Mouse (Mus musculus): Measurements from ENCODE around the gene Tmem161a. TPM values are rescaled to one million over a fixed set of nuclear protein-coding genes. Genes with fewer than 3 reads are reported as not detected.

Gene Tmem161a
- total and polyA plus RNA-seq, 3 experiments: 48.5 to 73.6 (median 65.0) TPM

- H3K36me3 ChIP-seq (replicated peaks in 1 of 2; ENCODE audit: control insufficient read depth in 1 of 2, insufficient read depth in 1 of 2, low read length in 1 of 2): peaks cover 44 to 58% of the 10 kb centered on the region in 2 experiments
- H3K27ac ChIP-seq (ENCODE audit: insufficient read depth, low read depth): peak overlapping the region; percentile 98
- peak overlapping the region; percentile 40 to 69 (median 41) for H3K4me3 ChIP-seq (replicated peaks in 1 of 3; ENCODE audit: low read depth in 2 of 3, low read length in 2 of 3, poor library complexity in 1 of 3)
- dilution Hi-C loops (cut with MboI; ENCODE audit: extremely low pct_ligation_motif_present, extremely low pct_unique_long_range_greater_than_20kb, low sequenced_read_pairs): no loop called here
- peak; percentile 96 for DNase-seq (ENCODE audit: extremely low read depth)
- in situ Hi-C loops (cut with MboI; ENCODE audit: low pct_ligation_motif_present, low pct_unique_long_range_greater_than_20kb, low sequenced_read_pairs): no loop called here
- peaks cover 29 to 60% of the 10 kb centered on the region in 2 experiments for H3K4me1 ChIP-seq (ENCODE audit: control insufficient read depth in 1 of 2, insufficient read depth in 2 of 2)
- peak; percentile 78 for TF ChIP-seq ELF1 (IDR thresholded peaks at IDR 0.05; ENCODE audit: low read depth, low read length)
- TF ChIP-seq CTCF (conservative IDR thresholded peaks at IDR 0.05 in 1 of 2, IDR thresholded peaks at IDR 0.05 in 1 of 2; ENCODE audit: low read depth in 2 of 2, low read length in 2 of 2): peak in 1 of 2 experiments; percentile 21; a peak in 1 of 4 replicates
- no peak; the same call in 1 of the 2 replicates for TF ChIP-seq NELFE (IDR thresholded peaks at IDR 0.05; ENCODE audit: low read depth, low read length)
- TF ChIP-seq MEF2A (IDR thresholded peaks at IDR 0.05; ENCODE audit: borderline replicate concordance, low read depth, low read length): peak; percentile 90
- peak; percentile 87; the same call in 1 of the 2 replicates for TF ChIP-seq UBTF (IDR thresholded peaks at IDR 0.05; ENCODE audit: low read depth, low read length)
- peak; percentile 98 for TF ChIP-seq MAZ (IDR thresholded peaks at IDR 0.05; ENCODE audit: low read depth, low read length)
- TF ChIP-seq E2F4 (IDR thresholded peaks at IDR 0.05; ENCODE audit: insufficient replicate concordance, low read depth, low read length): peak; percentile 18; the same call in 1 of the 2 replicates
- TF ChIP-seq ETS1 (conservative IDR thresholded peaks at IDR 0.05; ENCODE audit: low read depth, low read length): peak; percentile 95
- peak; percentile 97 for TF ChIP-seq EP300 (IDR thresholded peaks at IDR 0.05; ENCODE audit: low read length)
- peak; percentile 81 for TF ChIP-seq TBP (conservative IDR thresholded peaks at IDR 0.05; ENCODE audit: low read depth, low read length)
- peak; percentile 81; the same call in 1 of the 2 replicates for TF ChIP-seq CHD1 (IDR thresholded peaks at IDR 0.05; ENCODE audit: low read depth, low read length)
- peak; percentile 67 for TF ChIP-seq HCFC1 (IDR thresholded peaks at IDR 0.05; ENCODE audit: low read depth, low read length)
- TF ChIP-seq JUND (conservative IDR thresholded peaks at IDR 0.05; ENCODE audit: low read depth, low read length): no peak
- TF ChIP-seq CHD2 (IDR thresholded peaks at IDR 0.05; ENCODE audit: low read length): peak; percentile 81
- TF ChIP-seq RAD21 (IDR thresholded peaks at IDR 0.05; ENCODE audit: low read depth, low read length): no peak; the same call in 1 of the 2 replicates
- TF ChIP-seq MYC (IDR thresholded peaks at IDR 0.05; ENCODE audit: low read depth, low read length): peak; percentile 97; the same call in 1 of the 2 replicates
- no peak for TF ChIP-seq USF1 (IDR thresholded peaks at IDR 0.05; ENCODE audit: low read depth, low read length)
- TF ChIP-seq MAFK (IDR thresholded peaks at IDR 0.05; ENCODE audit: insufficient replicate concordance, low read length): peak; percentile 55
- no peak for TF ChIP-seq ZKSCAN1 (IDR thresholded peaks at IDR 0.05; ENCODE audit: borderline replicate concordance, low read depth, low read length)
- TF ChIP-seq BHLHE40 (IDR thresholded peaks at IDR 0.05; ENCODE audit: low read depth, low read length): peak; percentile 99
- TF ChIP-seq POLR2AphosphoS2 (IDR thresholded peaks at IDR 0.05; ENCODE audit: low read depth, low read length): peak; percentile 35; the same call in 1 of the 2 replicates
- TF ChIP-seq MAX (IDR thresholded peaks at IDR 0.05; ENCODE audit: low read length): peak; percentile 97
- peak; percentile 10; the same call in 1 of the 2 replicates for TF ChIP-seq JUN (IDR thresholded peaks at IDR 0.05; ENCODE audit: insufficient read depth, low read depth, low read length)
- TF ChIP-seq USF2 (conservative IDR thresholded peaks at IDR 0.05; ENCODE audit: low read depth, low read length): no peak
- TF ChIP-seq MXI1 (IDR thresholded peaks at IDR 0.05; ENCODE audit: low read depth, low read length): peak; percentile 81
- peak; percentile 98 for TF ChIP-seq IRF4 (IDR thresholded peaks at IDR 0.05; ENCODE audit: low read depth, low read length)
- TF ChIP-seq NRF1 (IDR thresholded peaks at IDR 0.05; ENCODE audit: low read depth, low read length): peak; percentile 40; the same call in 1 of the 2 replicates
- no peak; the same call in 1 of the 2 replicates for TF ChIP-seq ZC3H11A (IDR thresholded peaks at IDR 0.05; ENCODE audit: low read depth, low read length)
- TF ChIP-seq SMC3 (IDR thresholded peaks at IDR 0.05; ENCODE audit: low read depth, low read length): peak; percentile 16; the same call in 1 of the 2 replicates
- no peak for TF ChIP-seq PAX5 (IDR thresholded peaks at IDR 0.05; ENCODE audit: low read length)
- TF ChIP-seq SIN3A (IDR thresholded peaks at IDR 0.05; ENCODE audit: low read length): peak; percentile 90
- no peak for TF ChIP-seq GABPA (IDR thresholded peaks at IDR 0.05; ENCODE audit: insufficient replicate concordance, low read depth, low read length)
- TF ChIP-seq POLR2A (IDR thresholded peaks at IDR 0.05; ENCODE audit: low read depth, low read length): peak; percentile 81
- TF ChIP-seq ZMIZ1 (IDR thresholded peaks at IDR 0.05; ENCODE audit: low read depth, low read length): peak; percentile 69
- TF ChIP-seq TCF12 (IDR thresholded peaks at IDR 0.05; ENCODE audit: low read depth, low read length): peak; percentile 100
- peak; percentile 63; the same call in 1 of the 2 replicates for TF ChIP-seq KAT2A (IDR thresholded peaks at IDR 0.05; ENCODE audit: insufficient replicate concordance, low read length)
- peak; percentile 66; the same call in 1 of the 2 replicates for TF ChIP-seq ZNF384 (IDR thresholded peaks at IDR 0.05; ENCODE audit: low read depth, low read length)
- peak; percentile 99 for TF ChIP-seq RCOR1 (conservative IDR thresholded peaks at IDR 0.05; ENCODE audit: low read depth, low read length)
- no peaks in the 10 kb centered on the region for H3K9me3 ChIP-seq (replicated peaks; ENCODE audit: low read length)
- peak overlapping the region; percentile 93 for H3K4me2 ChIP-seq (ENCODE audit: insufficient read depth, low read depth, poor library complexity, severe bottlenecking)
- H3K27me3 ChIP-seq (replicated peaks): no peaks in the 10 kb centered on the region
- peaks cover 74% of the 10 kb centered on the region for H3K79me2 ChIP-seq (replicated peaks; ENCODE audit: control insufficient read depth, extremely low read depth, insufficient read depth, poor library complexity, severe bottlenecking)
- peak overlapping the region; percentile 90 for H3K9ac ChIP-seq (ENCODE audit: insufficient read depth, low read depth)
These were observed 13.9 kb upstream of the Tmem161a start for GRCm38 (mm10) chr8:70158069-70158853.
